Mouse (Mus musculus): ENCODE measurements around the gene Zdhhc20.

DNA sequence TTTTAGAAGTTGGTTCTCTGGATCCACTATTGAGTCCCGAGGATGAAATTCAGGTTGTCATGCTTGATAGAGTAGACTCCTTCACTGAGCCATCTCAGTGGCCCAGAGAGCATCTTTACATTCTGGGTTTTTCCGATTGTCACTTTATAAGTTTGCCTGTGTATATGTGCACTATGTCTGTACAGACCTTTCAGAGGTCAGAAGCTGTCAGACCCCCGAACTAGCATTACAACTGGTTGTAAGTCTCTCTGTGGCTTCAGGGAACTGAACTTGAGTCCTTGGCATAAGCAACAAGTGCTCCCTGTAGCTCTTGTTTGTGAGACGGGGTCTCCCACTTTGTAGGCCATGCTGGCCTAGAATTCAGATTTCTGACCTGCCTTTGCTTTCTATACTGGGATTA lies 86.3 kb downstream of the Zdhhc20 start:
- no peak for TF ChIP-seq CTCF (IDR thresholded peaks at IDR 0.05; ENCODE audit: extremely low read depth, insufficient read depth, insufficient read length, insufficient replicate concordance)
- no peak for TF ChIP-seq POLR2A (IDR thresholded peaks at IDR 0.05; ENCODE audit: low read depth, low read length)
